In the genomic region with DNA sequence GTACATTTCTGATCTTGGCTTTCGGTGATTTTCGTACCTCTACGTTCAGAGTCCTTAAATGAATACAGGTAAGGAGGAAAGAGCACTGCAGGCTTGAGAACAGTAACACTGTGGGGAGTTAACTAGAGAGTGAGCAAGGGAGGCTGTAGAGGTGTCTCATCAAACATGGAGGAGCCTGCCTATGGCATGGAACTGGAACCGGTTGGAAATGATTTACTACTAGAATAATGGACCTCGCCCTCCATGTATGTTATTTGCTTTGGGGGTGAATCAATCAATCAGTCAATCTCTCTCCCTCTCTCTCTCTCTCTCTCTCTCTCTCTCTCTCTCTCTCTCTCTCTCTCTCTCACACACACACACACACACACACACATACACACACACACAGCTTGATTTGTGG, we compare ENCODE assay signal across 19 mouse cellular contexts.
"Had no signal": no experiment of that assay in that cellular context is flagged by ENCODE, and none has a peak within 500 bp of the region (broad histone marks: within the 10 kb centered on the region; RNA-seq: fewer than 3 reads in every experiment).

No protein-coding gene starts in this region.

- H3K9me3 ChIP-seq: midbrain, embryonic 10.5 days; midbrain, embryonic 12.5 days; neural tube, embryonic 13.5 days; neural tube, embryonic 15.5 days had no signal

- H3K4me2 ChIP-seq: lung, embryonic 14.5 days; midbrain, embryonic 12.5 days; neural tube, embryonic 13.5 days; neural tube, embryonic 15.5 days had no signal

- H3K9ac ChIP-seq: lung, embryonic 14.5 days; midbrain, embryonic 12.5 days; neural tube, embryonic 13.5 days; neural tube, embryonic 15.5 days had no signal

- H3K36me3 ChIP-seq: midbrain, embryonic 12.5 days; neural tube, embryonic 13.5 days; neural tube, embryonic 15.5 days had no signal

- H3K4me1 ChIP-seq: midbrain, embryonic 10.5 days; midbrain, embryonic 12.5 days; neural tube, embryonic 13.5 days; neural tube, embryonic 15.5 days had no signal

- DNase-seq: lung, adult 18-20 months; lung, embryonic 14.5 days; lung, postnatal 10 days; lung, postnatal 4 days; midbrain, embryonic 14.5 days; retina, postnatal 1 day; right cerebral cortex, adult 18-20 months; right cerebral cortex, postnatal 25 days; right cerebral cortex, postnatal 4 days; spleen, adult 18-20 months; thymus, adult 18-20 months; thymus, postnatal 14 days; thymus, postnatal 36 days had no signal

- ATAC-seq: midbrain, embryonic 16.5 days had no signal

- H3K4me3 ChIP-seq: midbrain, embryonic 10.5 days; midbrain, embryonic 12.5 days; myocyte; neural tube, embryonic 13.5 days; neural tube, embryonic 15.5 days had no signal

- H3K27ac ChIP-seq: midbrain, embryonic 10.5 days; midbrain, embryonic 12.5 days; neural tube, embryonic 13.5 days; neural tube, embryonic 15.5 days had no signal

- H3K27me3 ChIP-seq: midbrain, embryonic 12.5 days; neural tube, embryonic 13.5 days; neural tube, embryonic 15.5 days had no signal
